Mouse (Mus musculus): ENCODE measurements around the gene Btbd11.

- no peak for TF ChIP-seq POLR2A (IDR thresholded peaks at IDR 0.05; ENCODE audit: borderline replicate concordance, extremely low read depth, low read depth, low read length)
- no peak for TF ChIP-seq CTCF (IDR thresholded peaks at IDR 0.05; ENCODE audit: insufficient read depth, low read length)
These were observed 253.8 kb downstream of the Btbd11 start for GRCm38 (mm10) chr10:85640408-85640807.
